ENCODE assay signal across 8 mouse cellular contexts in the genomic region with DNA sequence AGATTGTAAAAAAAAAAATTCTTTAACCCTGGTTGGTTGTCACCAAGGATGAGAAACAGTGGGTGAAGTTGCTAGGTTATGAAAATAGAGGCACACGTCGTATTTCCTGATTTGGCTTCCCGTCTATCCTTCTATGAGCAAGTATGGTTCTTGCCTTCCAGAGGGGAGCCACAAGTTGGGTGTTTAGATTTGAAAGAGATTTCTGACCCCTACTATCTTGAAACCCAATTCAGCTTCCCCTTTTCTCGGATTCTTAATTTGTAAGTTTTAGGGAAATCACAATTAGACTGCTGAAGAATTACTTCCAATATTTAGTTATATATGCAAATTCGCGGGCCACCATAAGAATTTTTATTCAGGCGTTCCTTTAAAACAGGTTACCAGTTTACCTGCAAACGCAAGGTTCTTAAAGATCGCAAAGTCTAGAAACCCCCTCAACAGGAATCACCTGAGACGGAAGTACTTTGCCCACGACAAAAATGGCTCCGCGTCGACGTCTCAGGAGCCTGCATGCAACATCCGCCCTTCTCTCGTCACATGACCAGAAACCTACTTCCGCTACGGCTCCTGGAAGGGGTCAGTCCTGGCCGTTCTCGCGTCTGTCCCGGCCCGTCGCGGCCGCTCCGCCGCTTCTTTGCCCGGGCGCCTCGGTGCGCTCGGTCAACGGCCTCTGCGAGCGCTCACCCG. TPM values are rescaled to one million over a fixed set of nuclear protein-coding genes. Genes with fewer than 3 reads are reported as not detected.
DNase-seq lines count a peak whose midpoint lies in the region; ATAC-seq and TF ChIP-seq lines count a peak whose summit lies in the region.

Gene Mff, plus strand, starts transcription at position 552 of the 687 bp plus-strand sequence.

- H3K4me3 ChIP-seq in bone marrow, adult 2 months (replicated peaks; ENCODE audit: control insufficient read depth, low read depth, low read length): peak within 1 kb of the TSS; percentile 73
- peak within 1 kb of the TSS; percentile 91 for H3K4me3 ChIP-seq in embryonic facial prominence, embryonic 15.5 days (replicated peaks)
- H3K4me3 ChIP-seq in limb, embryonic 14.5 days (replicated peaks; ENCODE audit: low read length): peak within 1 kb of the TSS; percentile 76
- peak within 1 kb of the TSS; percentile 91 for H3K4me3 ChIP-seq in midbrain, postnatal 0 days (ENCODE audit: low read depth, low read length)

- H3K27me3 ChIP-seq in embryonic facial prominence, embryonic 15.5 days: 0 out of 2 replicates have a peak, but pooled peaks cover 8% of the 10 kb centered on the region
- H3K27me3 ChIP-seq in limb, embryonic 14.5 days (ENCODE audit: control insufficient read depth, insufficient read depth, low read length): no peaks in the 10 kb centered on the region
- H3K27me3 ChIP-seq in midbrain, postnatal 0 days (ENCODE audit: insufficient read depth, low read length): peaks cover 13% of the 10 kb centered on the region

- H3K4me2 ChIP-seq in embryonic facial prominence, embryonic 15.5 days (replicated peaks): peak within 1 kb of the TSS; percentile 87
- peak within 1 kb of the TSS; percentile 71 for H3K4me2 ChIP-seq in limb, embryonic 14.5 days (replicated peaks; ENCODE audit: low read depth, low read length, severe bottlenecking)
- H3K4me2 ChIP-seq in midbrain, postnatal 0 days (ENCODE audit: low read depth, low read length, poor library complexity, severe bottlenecking): peak within 1 kb of the TSS; percentile 88

- peak within 1 kb of the TSS; percentile 83 for H3K27ac ChIP-seq in bone marrow, adult 2 months (ENCODE audit: control insufficient read depth, insufficient read depth, low read depth, low read length, poor library complexity)
- peak within 1 kb of the TSS; percentile 84 for H3K27ac ChIP-seq in embryonic facial prominence, embryonic 15.5 days (replicated peaks)
- H3K27ac ChIP-seq in limb, embryonic 14.5 days (replicated peaks; ENCODE audit: low read depth, low read length): peak within 1 kb of the TSS; percentile 71
- H3K27ac ChIP-seq in midbrain, postnatal 0 days (ENCODE audit: low read depth, low read length): peak within 1 kb of the TSS; percentile 78

- H3K36me3 ChIP-seq in embryonic facial prominence, embryonic 15.5 days: peaks cover 17% of the 10 kb centered on the region
- H3K36me3 ChIP-seq in limb, embryonic 14.5 days (ENCODE audit: control insufficient read depth, insufficient read depth, low read length): peaks cover 17% of the 10 kb centered on the region
- H3K36me3 ChIP-seq in midbrain, postnatal 0 days (ENCODE audit: insufficient read depth, low read length): peaks cover 7% of the 10 kb centered on the region; the same call in 1 of the 2 replicates

- peak; percentile 99 for ATAC-seq in embryonic facial prominence, embryonic 15.5 days (ENCODE audit: insufficient number of reproducible peaks, low FRiP score, low TSS enrichment, low read depth)
- peak; percentile 99 for ATAC-seq in limb, embryonic 14.5 days (ENCODE audit: low FRiP score, low read depth)
- ATAC-seq in midbrain, postnatal 0 days (ENCODE audit: low FRiP score): peak; percentile 99

- 7% methylated on average over 38 of the region's 38 CpGs for WGBS in bone marrow, adult 2 months
- WGBS in embryonic facial prominence, embryonic 15.5 days: 9% methylated on average over 38 of the region's 38 CpGs
- WGBS in limb, embryonic 14.5 days: 10% methylated on average over 38 of the region's 38 CpGs
- WGBS in midbrain, postnatal 0 days: 10% methylated on average over 38 of the region's 38 CpGs

- no peaks in the 10 kb centered on the region; the same call in 1 of the 2 replicates for H3K4me1 ChIP-seq in bone marrow, adult 2 months (ENCODE audit: control insufficient read depth, insufficient read depth, low read length)
- H3K4me1 ChIP-seq in embryonic facial prominence, embryonic 15.5 days: peaks cover 12% of the 10 kb centered on the region
- H3K4me1 ChIP-seq in limb, embryonic 14.5 days (ENCODE audit: control insufficient read depth, insufficient read depth, low read length): peaks cover 11% of the 10 kb centered on the region
- no peaks in the 10 kb centered on the region; the same call in 1 of the 2 replicates for H3K4me1 ChIP-seq in midbrain, postnatal 0 days (ENCODE audit: insufficient read depth, low read length)

- DNase-seq in 416B (ENCODE audit: low read depth): peak; percentile 96
- DNase-seq in heart, adult 8-10 months (ENCODE audit: low spot score): peak; percentile 97
- peak; percentile 95 for DNase-seq in kidney, adult 9 months
- peak; percentile 96 for DNase-seq in limb, embryonic 14.5 days (ENCODE audit: low spot score)
- peak; percentile 97 for DNase-seq in midbrain, postnatal 0 days (ENCODE audit: low spot score)
- DNase-seq in spleen, postnatal 14 days (ENCODE audit: low spot score in 2 of 2): peak; percentile 82 to 87

- no peaks in the 10 kb centered on the region for H3K9me3 ChIP-seq in embryonic facial prominence, embryonic 15.5 days (replicated peaks)
- no peaks in the 10 kb centered on the region for H3K9me3 ChIP-seq in limb, embryonic 14.5 days (ENCODE audit: control insufficient read depth, low read length)
- H3K9me3 ChIP-seq in midbrain, postnatal 0 days (ENCODE audit: low read length): no peaks in the 10 kb centered on the region

- no peak for TF ChIP-seq CTCF in bone marrow, adult 2 months (IDR thresholded peaks at IDR 0.05; ENCODE audit: control insufficient read depth, insufficient read depth, low read length)
- no peak for TF ChIP-seq CTCF in midbrain, postnatal 0 days (IDR thresholded peaks at IDR 0.05)

- peak; percentile 82 for TF ChIP-seq POLR2A in bone marrow, adult 2 months (IDR thresholded peaks at IDR 0.05; ENCODE audit: borderline replicate concordance, control insufficient read depth, low read depth, low read length)
- peak; percentile 85; the same call in 1 of the 2 replicates for TF ChIP-seq POLR2A in limb, embryonic 14.5 days (IDR thresholded peaks at IDR 0.05; ENCODE audit: borderline replicate concordance, extremely low read depth, insufficient read depth, insufficient read length)

- peak within 1 kb of the TSS; percentile 98 for H3K9ac ChIP-seq in embryonic facial prominence, embryonic 15.5 days
- peak within 1 kb of the TSS; percentile 95 for H3K9ac ChIP-seq in limb, embryonic 14.5 days (ENCODE audit: low read depth, low read length, severe bottlenecking)
- peak within 1 kb of the TSS; percentile 95 for H3K9ac ChIP-seq in midbrain, postnatal 0 days (replicated peaks; ENCODE audit: low read length, poor library complexity, severe bottlenecking)

RNA-seq across cellular contexts. Expression of gene Mff, which starts in this region (rescaled TPM):
- polyA plus RNA-seq in bone marrow, adult 2 months (2011; ENCODE audit: insufficient read depth, insufficient read length, low replicate concordance, missing spikeins): 62.4 and 62.8 TPM in 2 replicates
- polyA plus RNA-seq in embryonic facial prominence, embryonic 15.5 days (2015; fragmentation: Nextera tagmentation; extraction: Ambion mirVana): 186 and 200 TPM in 2 replicates
- 100 to 1,000 TPM; 150 to 163 (median 154) TPM for total RNA-seq in heart, adult 8-10 months (2022)
- polyA plus RNA-seq in limb, embryonic 14.5 days (2012; rRNA removed): 150 and 176 TPM in 2 replicates
- 223 and 224 TPM in 2 replicates for polyA plus RNA-seq in limb, embryonic 14.5 days (2014; fragmentation: Nextera tagmentation; extraction: Ambion mirVana)
- total RNA-seq in midbrain, postnatal 0 days (2014; rRNA removed): 415 and 579 TPM in 2 replicates
- 449 and 459 TPM in 2 replicates for polyA plus RNA-seq in midbrain, postnatal 0 days (2015; fragmentation: Nextera tagmentation; extraction: Ambion mirVana)

Comparison
In these comparisons a context has a peak if more than half of its experiments do, and no peak if none do; other contexts are left out.
1. Peak in every context shown above with its lines: DNase-seq, ATAC-seq, H3K4me3 ChIP-seq and H3K27ac ChIP-seq.